Mouse (Mus musculus): ENCODE data around the gene Fbxl18.

The Fbxl18 gene

DNA sequence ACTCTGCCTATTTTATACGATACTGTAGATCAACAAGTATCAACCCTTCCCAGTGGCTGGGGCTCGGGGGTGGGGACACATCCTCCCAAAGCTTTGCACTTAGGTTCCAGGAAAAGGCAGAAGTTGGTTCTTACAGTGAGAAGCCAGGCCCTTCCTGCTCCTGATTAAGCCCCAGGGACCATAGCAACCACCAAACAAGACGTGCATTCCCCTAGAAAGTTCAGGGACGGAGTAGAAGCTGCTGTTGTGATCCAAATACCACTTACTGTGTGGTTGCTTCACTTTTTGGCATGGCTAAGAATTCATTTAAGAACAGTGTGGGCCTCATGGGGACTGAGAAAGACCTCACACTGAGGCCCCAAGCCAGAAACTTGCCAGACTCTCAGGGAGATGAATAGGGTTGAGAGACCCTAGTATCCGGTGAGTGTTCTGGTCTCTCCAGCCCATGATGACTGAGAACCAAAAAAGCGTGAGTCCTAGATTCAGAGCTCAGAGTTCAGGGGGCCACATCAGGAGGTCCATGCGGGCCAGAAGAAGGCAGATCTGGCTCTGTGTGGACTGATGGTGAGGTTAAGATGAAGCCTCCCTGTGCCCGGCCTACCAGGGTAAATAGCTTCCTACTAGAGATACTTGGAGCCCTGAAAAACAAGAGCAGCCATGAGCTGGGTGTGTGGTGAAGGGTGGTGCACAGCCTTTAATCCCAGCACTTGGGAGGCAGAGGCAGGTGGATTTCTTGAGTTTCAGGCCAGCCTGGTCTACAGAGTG lies 53.7 kb downstream of the Fbxl18 start:
- no peak for TF ChIP-seq GATA4 (IDR thresholded peaks at IDR 0.05; ENCODE audit: insufficient replicate concordance, low read length)

DNA sequence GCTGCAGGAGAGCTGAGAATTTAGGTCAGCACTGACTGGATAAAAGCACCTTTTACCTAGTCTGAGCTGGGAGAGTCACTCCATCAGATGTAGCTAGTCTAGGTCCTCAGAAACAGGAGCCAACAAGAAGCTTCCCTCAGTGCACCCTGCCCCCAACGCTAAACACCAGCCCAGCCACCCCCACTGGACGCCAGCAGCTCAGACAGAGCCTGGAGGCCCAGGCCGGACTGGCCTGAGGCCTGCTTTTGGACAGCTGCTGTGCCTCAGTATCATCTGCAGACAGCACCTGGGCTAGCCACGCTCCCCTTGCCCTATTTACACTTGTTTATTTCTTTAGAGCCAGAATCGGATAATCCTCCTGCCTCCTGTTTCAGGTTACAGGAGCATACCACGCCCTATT lies 58.3 kb downstream of the Fbxl18 start:
- TF ChIP-seq GATA4 (IDR thresholded peaks at IDR 0.05; ENCODE audit: insufficient replicate concordance, low read length): no peak

DNA sequence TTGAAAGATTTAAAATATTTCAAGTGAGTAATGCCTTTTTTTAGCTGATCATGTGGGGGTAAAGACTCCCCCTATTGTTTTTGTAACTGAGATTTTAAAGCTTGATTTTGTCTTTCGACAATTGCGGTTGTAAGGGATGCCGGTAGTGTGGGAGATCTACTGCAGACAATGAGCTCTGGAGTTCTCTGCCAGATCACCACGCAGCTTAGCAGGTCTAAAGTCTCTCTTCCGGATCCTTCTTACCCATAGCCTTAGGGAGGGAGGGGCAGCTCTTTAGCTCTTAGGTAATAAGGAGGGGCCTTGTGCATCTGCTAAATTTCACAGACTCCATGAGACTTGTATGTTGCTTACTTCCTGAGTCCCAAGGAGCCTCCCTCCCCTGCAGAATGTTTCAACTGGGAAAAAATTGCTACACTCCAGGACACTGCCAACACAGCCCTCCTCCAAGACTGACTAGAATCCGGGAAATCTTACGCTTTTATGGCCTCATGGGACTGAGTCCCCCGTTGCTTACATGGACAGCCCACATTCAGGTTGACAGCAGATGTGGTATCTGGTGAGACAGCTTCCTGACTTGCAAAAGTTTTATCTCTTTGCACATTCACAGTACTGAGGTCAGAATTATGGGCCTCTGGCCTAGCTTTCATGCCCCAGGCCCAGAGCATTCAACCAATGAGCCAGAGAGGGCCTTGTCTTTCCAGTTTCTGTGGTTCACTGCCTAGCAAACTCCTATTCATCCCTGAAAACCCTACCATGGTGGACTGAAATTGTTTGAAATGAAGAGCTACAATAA lies 61.4 kb downstream of the Fbxl18 start:
- no peak for TF ChIP-seq GATA4 (IDR thresholded peaks at IDR 0.05; ENCODE audit: insufficient replicate concordance, low read length)

DNA sequence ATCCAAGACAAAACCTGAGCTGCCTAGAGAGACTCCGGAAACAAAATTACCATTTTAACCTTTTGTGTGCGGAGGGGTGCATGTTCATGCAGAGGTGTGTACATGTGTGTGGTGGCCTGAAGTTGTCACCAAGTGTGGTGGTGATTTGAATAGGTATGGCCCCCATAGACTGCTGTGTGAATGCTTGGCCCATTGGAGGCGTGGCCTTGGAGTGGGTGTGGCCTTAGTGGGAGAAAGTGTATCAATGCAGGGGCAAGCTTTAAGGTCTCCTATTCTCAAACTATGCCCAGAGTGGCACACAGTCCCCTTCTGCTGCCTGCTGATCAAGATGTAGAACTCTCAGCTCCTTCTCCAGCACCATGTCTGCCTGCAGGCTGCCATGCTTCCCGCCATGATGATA lies 69.1 kb downstream of the Fbxl18 start:
- TF ChIP-seq GATA4 (IDR thresholded peaks at IDR 0.05; ENCODE audit: insufficient replicate concordance, low read length): no peak

DNA sequence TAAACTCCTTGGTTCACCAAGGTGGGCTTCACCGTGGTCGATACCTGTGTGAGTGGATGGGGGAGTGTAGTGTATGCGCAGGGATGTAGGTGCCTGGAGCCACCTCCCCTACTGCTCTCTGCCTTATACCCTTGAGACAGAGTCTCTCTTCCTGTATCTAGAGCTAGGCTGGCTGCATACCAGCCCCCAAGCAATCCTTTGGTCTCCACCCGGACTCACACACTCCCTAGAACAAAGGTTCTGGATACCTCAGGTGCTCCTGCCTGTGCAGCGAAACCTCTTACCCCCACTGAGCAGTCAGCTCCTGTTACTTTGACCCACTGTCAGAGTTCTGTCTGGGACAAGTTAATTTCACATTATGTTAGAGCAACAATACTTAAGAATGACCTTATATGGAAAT lies 69.6 kb downstream of the Fbxl18 start:
- TF ChIP-seq GATA4 (IDR thresholded peaks at IDR 0.05; ENCODE audit: insufficient replicate concordance, low read length): no peak

DNA sequence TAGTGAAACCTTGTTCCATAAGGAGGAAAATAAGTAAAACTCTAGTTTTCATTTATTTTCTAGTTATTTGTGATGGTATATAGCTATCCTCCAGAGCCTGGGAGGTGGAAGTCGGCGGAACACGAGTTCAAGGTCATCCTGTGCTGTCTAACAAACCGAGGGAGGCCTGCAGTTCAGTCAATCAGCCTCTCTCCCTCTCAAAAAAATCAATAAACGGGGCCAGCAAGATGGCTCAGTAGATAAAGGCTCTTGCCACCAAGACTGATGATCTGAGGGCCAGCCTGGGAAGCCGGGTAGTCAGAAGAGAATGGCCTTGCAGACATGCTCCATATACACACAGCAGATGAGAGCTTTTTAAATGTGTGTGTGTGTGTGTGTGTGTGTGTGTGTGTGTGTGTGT lies 71.1 kb downstream of the Fbxl18 start:
- peak; percentile 40; the same call in 1 of the 2 replicates for TF ChIP-seq GATA4 (IDR thresholded peaks at IDR 0.05; ENCODE audit: insufficient replicate concordance, low read length)

DNA sequence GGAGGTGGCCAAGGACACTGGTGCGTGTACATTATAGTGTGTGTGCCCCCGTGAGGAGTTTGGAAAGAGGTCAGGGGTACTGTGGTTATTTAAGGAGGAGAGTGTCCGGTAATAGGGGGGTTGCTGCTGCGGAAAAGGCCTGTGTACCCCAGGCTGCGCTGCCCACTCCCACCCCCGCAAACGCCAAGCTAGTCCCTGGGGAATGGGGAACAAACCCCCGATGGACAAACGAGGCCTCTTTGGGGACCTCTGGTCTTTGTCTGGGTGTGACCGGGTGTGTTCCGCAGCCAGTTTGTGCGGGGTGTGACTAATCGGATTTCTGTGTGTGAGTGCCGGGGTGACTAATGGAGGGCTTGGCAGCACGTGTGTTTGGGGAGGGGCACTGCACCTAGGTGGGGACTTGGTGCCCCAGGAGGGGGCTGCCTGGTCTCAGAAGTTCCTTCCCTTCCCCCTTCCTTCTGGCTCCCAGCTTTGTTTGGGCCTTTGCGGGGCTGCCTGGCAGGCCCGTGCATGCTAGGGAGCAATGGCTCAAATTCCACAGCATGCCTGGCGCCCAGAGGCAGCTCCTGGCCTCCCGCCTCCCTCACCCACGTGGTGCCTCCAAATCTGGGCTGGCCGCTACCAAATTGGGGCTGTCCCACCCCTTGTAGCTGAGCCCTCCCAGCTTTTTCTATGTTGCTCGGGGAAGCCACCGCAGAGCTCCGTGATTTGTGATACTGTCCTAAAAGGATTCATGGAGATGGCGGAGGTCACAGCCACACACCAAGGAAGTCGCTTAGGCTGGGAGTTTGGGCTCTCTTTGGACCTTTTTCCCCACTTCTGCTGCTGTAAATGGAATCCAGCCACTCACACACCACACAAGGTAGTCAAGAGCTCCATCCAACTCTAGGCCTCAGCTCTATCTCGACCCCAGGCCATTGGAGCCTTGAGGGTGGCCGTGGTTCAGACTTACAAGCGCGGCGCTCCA lies 71.8 kb downstream of the Fbxl18 start:
- no peak for TF ChIP-seq GATA4 (IDR thresholded peaks at IDR 0.05; ENCODE audit: insufficient replicate concordance, low read length)

DNA sequence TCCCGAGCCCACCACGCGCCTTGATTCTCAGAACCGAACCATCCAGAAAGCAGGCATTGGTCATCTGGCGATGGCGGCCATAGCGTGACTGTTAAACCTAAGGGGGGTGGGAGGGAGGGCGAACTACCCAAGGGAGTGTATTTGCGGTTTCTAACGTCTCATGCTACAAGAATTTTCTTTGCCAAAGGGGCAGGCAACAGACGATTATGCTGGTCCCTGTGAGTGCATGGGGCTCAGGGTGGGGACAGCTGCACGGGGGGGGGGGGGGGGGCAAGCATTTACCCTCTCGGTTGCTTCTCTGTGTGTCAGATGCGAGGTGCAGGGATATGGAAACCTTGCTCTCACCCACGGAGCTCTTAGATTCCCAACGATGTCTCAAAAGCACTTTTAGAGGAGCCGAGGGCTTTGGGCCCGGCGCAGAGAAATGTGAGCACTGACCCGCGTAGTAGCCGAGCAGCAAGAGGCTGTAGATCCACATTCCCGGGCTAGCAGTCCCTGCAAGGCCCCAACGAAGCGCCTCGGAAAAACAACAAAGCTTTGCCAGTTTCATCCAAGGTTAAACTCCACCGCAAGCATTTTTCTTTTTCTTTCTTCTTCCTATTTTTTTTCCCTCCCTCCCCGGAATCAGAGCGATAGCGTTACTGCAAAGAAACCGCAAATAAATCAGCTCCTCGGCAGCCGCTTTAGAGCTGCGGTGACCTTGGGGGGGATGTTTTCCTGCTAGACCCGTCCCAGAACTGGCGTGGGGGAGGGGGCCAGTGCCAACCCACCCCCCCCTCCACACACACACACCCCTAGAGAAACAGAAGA lies 72.7 kb downstream of the Fbxl18 start:
- no peak for TF ChIP-seq GATA4 (IDR thresholded peaks at IDR 0.05; ENCODE audit: insufficient replicate concordance, low read length)

DNA sequence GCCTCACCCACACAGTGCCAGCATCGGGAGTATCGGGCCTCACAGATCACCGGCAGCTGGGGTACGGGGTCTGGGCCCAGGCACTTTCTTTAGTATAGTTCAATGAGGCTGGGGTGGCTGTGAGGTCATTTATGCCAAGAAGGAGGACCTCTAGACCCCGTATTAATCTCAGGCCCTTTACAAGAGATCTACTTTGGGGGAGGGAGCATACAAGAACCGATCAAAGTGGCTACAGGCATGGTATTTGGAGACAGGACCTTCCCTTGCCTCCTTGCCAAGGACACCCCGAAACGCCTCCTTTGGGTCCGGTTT lies 73.3 kb downstream of the Fbxl18 start:
- TF ChIP-seq GATA4 (IDR thresholded peaks at IDR 0.05; ENCODE audit: insufficient replicate concordance, low read length): no peak

DNA sequence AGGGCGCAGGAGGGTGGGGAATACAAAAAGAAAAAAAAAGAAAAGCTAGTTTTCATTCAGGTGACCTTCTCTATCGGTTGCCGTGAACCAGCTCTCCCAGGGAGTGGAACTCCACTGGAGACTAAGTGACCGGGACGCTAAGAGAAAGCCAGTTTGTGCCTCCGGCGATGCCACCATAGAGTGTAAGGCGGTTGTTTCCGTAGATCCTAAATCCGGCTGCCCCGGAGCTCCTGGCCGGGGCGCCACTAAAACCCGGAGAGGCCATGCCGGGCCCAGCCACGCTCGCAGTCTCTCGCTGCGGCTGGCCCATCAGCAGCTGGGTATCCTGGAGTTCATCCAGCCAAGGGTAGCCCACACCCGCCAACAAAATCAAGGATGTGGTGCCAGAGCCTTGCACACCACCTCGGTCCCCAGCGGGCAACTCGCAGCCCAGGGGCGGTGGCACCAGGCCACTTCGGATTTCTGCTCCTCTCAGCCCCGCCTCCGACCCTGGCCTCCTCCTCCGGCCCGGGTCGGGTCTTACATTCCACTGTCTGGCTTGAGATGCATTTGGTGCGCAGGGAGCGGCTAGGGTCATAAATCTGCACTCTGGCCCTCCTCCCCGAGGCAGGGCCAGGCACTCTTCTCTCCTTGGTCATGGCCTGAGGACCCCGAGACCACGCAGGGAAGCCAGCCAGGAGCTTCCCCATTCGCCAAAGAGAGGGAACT lies 73.8 kb downstream of the Fbxl18 start:
- TF ChIP-seq GATA4 (IDR thresholded peaks at IDR 0.05; ENCODE audit: insufficient replicate concordance, low read length): no peak

DNA sequence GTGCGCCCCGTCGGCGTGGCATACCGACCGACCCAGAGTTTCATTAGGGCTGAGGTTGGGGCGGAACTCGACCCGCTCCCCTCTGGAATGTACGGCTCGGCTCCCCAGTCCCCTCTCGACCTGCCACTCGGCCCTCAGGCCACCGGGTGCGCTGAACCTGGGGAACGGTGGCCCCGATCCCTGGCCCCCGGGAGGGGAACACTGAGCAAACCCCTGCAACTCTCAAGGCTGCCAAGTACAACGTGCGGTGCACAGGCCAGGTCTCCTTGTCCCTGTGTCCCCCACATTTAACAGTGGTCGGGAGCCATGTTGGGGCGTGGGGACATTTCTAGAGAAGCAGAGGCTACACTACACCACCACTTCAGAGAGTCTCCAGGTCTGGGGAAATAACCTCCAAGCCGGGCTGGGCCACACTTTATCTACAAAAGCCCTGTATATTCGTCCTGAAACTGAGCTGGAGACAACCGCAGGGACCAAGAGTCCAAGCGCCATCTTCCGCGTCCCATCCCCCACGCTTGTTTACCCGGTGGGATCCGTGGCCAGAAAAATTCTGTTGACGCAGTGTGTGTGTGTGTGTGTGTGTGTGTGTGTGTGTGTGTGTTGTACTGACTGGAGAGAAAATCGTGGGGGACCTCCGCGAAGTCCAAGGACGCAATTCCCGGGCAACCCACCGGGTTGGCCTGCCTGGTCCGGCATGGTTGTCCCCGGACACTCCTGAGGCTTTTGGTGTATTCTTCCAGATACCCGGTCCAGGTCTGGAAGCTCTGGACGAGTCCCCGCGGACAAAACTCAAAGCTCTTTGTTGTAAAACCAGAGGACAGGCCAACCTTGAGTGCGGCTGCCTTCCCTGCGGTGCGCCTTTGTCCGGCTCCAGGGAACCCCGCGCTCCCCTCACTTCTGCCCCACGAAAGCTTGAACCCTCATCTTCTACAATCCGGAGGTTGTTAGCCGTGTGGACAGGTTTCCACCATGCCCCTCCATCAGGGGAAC lies 74.7 kb downstream of the Fbxl18 start:
- TF ChIP-seq GATA4 (IDR thresholded peaks at IDR 0.05; ENCODE audit: insufficient replicate concordance, low read length): no peak

DNA sequence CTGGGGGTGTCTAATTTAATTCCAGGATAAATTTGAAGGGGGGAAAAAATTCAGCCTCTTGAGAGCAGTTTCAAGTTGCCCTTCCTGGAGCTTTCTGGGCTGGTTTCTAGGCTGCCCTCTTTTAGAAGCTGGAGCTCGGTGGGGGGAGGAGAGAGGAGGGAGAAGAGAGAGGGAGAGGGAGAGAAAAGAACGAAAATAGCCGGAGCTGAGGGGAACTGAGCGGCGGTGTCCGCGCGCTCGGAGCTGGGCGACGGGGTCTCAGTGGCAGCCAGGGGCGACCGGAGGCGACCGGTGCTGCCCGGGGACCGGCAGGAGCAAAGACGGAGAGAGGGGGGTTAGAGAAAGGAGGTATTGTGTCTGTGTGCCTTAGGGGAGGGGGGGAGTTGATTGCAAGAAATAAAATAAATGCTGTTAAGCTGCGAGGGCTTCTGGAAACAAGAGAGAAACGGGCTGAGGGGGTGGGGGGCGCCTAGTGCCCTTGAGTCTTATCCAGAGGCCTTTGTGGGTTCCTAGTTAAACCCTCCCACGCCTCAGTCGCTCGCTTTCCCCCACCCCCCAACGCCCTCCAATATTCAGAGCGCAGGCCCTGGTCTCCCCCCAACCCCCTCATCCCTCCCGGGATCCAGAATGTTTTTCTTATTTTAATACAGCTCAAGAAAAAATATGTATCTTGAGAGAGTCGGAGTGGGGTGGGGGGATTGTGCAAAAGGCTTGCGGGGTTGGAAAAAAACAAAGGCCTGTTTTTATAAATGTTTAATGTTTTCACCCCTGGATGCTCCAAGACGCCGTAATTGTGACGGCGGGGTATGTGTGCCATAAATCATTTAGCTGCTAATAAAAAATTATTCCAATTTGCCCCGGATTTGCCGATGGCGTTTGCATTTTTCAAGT lies 75.6 kb downstream of the Fbxl18 start:
- no peak for TF ChIP-seq GATA4 (IDR thresholded peaks at IDR 0.05; ENCODE audit: insufficient replicate concordance, low read length)
